Mouse (Mus musculus): ENCODE results near the gene Slc25a22. TPM values are rescaled to one million over a fixed set of nuclear protein-coding genes. Genes with fewer than 3 reads are reported as not detected.

Gene Slc25a22
- total RNA-seq, 2 experiments from 2014 or later: 60.2 to 74.3 TPM

GRCm38 (mm10) chr7:141435129-141435855, 2.4 kb downstream of the Slc25a22 start:
- peak; percentile 82 for DNase-seq

DNA sequence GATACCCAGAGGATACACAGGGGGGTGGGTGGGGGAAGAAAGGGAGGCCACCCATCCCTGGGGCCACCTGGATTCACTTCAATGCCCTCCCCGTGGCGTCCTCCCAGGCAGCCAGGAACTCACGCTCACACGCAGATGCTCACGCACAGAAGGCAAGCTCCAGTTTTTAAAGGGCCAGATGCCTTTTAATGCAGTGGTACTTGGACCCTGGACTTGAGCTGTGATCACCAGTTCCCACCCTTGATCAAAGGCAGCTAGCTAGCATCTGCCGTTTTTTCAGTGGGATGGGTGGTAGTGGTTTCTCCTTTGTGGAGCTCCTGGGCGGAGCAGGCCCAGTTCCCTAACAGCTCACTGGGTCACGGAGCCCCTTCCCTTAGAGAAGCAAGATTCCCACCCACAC, 3.2 kb downstream of the Slc25a22 start:
- peak; percentile 73 for DNase-seq

DNA sequence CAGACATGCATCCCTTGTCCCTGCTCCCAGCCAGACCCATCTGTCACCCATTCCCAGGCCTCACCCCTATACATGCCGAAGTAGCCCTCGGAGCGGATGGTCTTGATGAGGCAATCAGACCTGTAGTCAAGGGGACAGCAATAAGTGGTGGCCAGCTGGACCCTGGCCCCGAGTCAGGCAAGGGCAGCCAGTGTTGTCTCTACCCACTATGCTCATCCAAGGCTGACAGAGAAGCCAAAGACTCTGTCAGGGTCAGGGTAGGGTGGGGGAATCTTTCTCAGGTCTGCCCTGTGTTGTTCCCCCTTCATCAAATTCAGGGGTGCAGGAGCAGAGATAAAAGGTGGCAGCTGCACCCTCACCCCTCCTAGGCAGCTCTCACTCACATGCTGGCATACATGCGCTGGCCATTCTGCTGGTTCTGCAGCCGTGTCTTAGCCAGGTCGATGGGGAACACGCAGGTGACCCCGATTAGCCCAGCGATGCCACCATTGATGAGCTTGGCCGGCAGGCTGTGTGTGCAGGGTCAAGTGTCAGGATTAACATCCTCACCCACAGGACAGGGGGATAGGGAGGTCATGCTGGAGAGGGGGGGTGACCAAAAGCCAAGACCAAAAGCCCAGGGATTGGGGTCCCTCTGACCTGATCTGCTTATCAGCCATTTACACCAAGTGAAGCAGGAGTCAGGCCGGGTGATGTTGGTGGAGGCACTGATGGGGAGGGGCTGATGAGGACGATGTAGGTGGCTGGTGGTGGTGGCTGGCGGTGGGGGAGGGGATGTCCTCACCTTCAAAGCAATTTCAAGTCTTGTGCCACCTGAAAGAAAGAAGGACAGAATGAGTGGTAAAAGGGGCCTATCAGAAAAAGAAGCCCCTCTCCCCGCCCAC, 3.9 kb downstream of the Slc25a22 start:
- DNase-seq: no peak

- DNase-seq: peak; percentile 87
These were observed 4.8 kb downstream of the Slc25a22 start for GRCm38 (mm10) chr7:141432741-141433516.

DNA sequence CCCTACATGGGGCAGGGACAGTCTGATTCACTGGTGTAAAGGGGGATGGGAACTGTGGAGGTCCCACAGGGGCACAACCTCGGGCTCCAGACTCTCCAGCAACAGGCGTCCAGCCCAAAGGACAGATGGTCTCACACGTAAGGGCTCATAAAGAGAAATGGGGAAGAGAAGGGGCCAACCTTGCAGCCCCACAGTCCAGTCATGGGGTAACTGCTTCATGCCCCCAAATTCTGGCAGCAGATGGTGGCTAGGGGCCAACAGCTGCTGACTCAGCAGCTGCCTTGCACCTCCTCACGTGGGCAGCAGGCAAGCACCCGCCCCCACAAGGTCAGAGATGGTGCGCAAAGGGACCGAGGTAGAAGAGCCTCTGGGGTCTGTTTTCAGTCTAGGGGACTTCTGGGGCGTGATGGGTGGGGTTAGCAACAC, 5.5 kb downstream of the Slc25a22 start:
- peak; percentile 88 for DNase-seq

DNA sequence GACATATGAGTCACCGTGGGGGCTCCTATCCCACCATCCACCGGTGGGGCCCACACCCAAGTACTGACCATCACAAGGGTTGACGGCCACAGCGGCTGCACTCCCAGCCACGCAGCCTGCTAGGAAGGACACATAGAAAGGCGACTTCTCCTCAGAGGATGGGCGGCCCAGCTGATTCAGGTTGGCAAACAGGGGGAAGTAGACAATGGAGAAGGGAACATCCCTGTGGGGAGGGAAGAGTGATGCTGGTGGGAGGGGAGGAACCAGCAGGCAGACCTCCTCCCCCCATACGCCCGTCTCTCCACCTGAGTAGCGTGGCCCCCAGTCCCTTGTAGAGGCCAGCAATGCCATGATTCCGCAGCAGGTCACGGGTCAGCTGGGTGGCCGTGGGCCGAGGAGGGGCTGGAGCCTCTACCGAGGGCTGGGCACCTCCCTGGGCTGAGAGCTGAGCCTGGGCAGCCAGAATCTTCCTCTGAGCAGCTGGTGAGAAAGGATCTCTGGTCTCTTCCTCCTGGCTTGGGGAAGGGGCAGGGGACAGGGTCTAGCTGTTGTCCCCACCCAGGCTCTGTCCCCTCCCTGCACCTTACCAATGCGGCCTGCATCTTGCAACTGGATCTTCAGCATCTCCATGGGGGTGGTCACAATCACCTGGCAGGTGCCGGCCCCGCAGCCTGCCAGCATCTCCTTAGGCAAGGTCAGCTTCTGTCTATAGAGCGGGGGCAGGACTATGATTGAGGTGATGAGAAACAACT, 6.1 kb downstream of the Slc25a22 start:
- no peak for DNase-seq

GRCm38 (mm10) chr7:141430585-141431240, 7.0 kb downstream of the Slc25a22 start:
- no peak for DNase-seq

GRCm38 (mm10) chr7:141429840-141430584, 7.7 kb downstream of the Slc25a22 start:
- DNase-seq: peak; percentile 68

DNA sequence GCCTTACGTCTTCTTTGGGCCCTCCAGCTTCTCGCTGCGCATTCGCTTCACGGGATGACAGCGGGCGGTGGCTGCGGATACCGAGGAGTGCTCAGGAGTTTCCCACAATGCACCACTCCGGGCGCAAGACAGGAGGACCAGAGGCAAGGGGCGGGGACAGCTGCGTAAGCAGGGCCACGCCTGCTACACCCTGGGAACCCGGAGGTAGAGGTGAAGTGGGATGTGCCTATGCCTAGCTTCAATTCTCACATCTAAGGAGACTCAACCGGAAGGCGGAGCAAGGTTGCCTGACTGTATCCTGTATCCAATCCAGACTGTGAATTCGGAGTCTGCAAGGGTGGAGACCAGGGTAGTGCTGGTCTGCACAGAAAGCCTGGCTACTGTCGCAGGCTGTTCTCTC, 8.4 kb downstream of the Slc25a22 start, which contains the start of gene Cend1:
Gene Cend1 (minus strand): TSS at position 182 of the 400 bp plus-strand sequence.
- peak; percentile 60 for DNase-seq

DNA sequence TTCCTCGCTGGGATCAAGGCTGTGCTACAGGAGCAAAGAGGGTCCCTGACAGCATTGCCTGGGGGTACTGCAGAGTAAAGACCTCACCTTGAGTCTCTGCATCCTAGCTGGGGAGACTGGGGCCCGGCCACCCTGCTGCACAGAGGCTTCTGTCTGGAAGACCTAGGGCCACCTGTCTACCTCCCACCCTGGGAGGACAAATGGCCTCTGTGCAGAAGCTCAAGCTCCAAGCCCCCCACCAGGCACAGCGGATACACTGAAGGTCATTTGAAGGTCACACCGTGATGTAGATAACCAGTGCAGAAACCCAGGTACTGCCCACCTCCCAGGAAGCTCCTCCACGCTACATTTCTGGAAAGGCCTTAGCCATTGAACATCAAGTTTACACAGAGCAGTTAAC, 9.0 kb downstream of the Slc25a22 start:
- DNase-seq: no peak

DNA sequence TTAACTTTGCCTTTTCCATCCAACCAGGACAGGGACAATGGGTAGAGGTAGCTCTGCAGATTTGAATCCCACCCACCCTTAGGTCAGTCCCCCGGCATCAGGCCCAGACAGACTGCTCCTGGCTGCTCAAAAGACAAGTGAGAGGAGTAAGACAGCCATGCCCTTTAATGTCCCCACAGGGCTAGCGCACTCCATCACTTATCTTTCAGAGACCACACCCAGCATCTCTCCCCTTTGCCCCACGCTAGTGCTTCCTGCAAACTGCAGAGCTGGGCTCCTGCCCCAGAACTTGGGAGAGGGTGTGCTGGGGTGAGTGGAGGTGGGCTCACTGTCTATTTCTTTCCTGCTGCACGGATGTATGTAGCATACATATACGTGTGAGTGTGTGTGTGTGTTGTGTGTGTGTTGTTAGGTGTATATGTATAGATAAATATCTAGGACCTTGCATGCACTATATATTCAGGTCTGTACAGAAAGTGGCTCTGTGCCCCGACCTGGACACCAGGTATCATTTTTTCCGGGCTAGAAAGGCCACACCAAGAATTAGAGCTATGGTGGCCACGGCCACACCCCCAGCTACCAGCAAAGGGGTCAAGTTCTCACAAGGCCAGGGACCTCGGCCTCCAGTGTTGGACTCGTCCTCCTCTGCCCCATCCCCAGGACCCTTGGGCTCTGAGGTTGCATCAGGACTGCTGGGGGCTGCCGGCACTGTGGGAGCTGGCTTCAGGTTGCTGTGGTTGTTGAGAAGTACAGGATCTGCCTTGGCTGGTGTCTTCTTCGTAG, 10.6 kb downstream of the Slc25a22 start:
- DNase-seq: no peak

- no peak for DNase-seq
These were observed 13.9 kb downstream of the Slc25a22 start for GRCm38 (mm10) chr7:141423811-141424210.

- no peak for DNase-seq
These were observed 17.5 kb downstream of the Slc25a22 start for GRCm38 (mm10) chr7:141420030-141420702.

DNA sequence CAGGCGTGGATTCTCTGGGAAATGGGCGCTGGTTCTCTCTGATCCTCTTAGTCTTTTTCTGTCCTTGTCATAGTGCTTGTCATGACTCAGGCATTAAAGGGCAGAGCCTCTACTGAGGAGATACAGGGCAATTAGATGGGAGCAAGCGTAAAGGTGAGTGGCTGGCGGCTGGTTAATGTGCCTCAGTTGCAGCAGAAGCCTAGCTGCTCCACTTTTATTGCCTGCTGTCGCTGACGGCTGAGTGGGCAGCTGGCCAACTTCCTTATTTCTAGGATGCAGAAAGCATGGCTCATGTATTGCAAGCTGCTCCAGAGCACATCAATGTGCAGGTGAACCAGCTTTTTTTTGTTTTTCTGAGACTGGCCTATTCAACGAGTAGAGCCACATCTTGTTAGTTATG, 18.7 kb downstream of the Slc25a22 start:
- DNase-seq: peak; percentile 60

GRCm38 (mm10) chr7:141417731-141418681, 19.7 kb downstream of the Slc25a22 start:
- DNase-seq: no peak

GRCm38 (mm10) chr7:141416144-141416841, 21.4 kb downstream of the Slc25a22 start:
- no peak for DNase-seq
